17 mouse cellular contexts compared by ENCODE assay signal in genomic region chr8:115739756-115740155, GRCm38 (mm10).
"Had no signal": no experiment of that assay in that cellular context is flagged by ENCODE, and none has a peak within 500 bp of the region (broad histone marks: within the 10 kb centered on the region; RNA-seq: fewer than 3 reads in every experiment).

No protein-coding gene starts in this region.

- DNase-seq: lung, adult 2 months; lung, postnatal 14 days; lung, postnatal 36 days; right cerebral cortex, postnatal 14 days; right cerebral cortex, postnatal 4 days; spleen, adult 18-20 months; thymus, adult 18-20 months; thymus, postnatal 14 days; thymus, postnatal 36 days had no signal

- H3K4me2 ChIP-seq: lung, embryonic 15.5 days; midbrain, embryonic 11.5 days; midbrain, embryonic 13.5 days; midbrain, embryonic 15.5 days; neural tube, embryonic 12.5 days had no signal

- H3K9me3 ChIP-seq: lung, embryonic 15.5 days; megakaryocyte, embryonic 14.5 days; midbrain, embryonic 13.5 days; midbrain, embryonic 15.5 days; neural tube, embryonic 12.5 days had no signal

- H3K36me3 ChIP-seq: lung, embryonic 15.5 days; midbrain, embryonic 13.5 days; midbrain, embryonic 15.5 days; neural tube, embryonic 12.5 days had no signal

- H3K27me3 ChIP-seq: lung, embryonic 15.5 days; megakaryocyte, embryonic 14.5 days; midbrain, embryonic 13.5 days; midbrain, embryonic 15.5 days; neural tube, embryonic 12.5 days had no signal

- ATAC-seq: lung, postnatal 0 days; midbrain, embryonic 13.5 days; midbrain, embryonic 15.5 days had no signal

- H3K9ac ChIP-seq: lung, embryonic 15.5 days; midbrain, embryonic 13.5 days; midbrain, embryonic 15.5 days; neural tube, embryonic 12.5 days had no signal

- H3K4me3 ChIP-seq: lung, embryonic 15.5 days; megakaryocyte, embryonic 14.5 days; midbrain, embryonic 13.5 days; midbrain, embryonic 15.5 days; neural tube, embryonic 12.5 days had no signal

- H3K27ac ChIP-seq: lung, embryonic 15.5 days; macrophage; midbrain, embryonic 13.5 days; midbrain, embryonic 15.5 days; neural tube, embryonic 12.5 days had no signal

- H3K4me1 ChIP-seq: lung, embryonic 15.5 days; megakaryocyte, embryonic 14.5 days; midbrain, embryonic 13.5 days; midbrain, embryonic 15.5 days; neural tube, embryonic 12.5 days had no signal
